Mouse (Mus musculus): Measurements from ENCODE around the gene Abhd5.
A peak's percentile ranks its signal among the peaks of the same experiment; 100 is the strongest.

DNA sequence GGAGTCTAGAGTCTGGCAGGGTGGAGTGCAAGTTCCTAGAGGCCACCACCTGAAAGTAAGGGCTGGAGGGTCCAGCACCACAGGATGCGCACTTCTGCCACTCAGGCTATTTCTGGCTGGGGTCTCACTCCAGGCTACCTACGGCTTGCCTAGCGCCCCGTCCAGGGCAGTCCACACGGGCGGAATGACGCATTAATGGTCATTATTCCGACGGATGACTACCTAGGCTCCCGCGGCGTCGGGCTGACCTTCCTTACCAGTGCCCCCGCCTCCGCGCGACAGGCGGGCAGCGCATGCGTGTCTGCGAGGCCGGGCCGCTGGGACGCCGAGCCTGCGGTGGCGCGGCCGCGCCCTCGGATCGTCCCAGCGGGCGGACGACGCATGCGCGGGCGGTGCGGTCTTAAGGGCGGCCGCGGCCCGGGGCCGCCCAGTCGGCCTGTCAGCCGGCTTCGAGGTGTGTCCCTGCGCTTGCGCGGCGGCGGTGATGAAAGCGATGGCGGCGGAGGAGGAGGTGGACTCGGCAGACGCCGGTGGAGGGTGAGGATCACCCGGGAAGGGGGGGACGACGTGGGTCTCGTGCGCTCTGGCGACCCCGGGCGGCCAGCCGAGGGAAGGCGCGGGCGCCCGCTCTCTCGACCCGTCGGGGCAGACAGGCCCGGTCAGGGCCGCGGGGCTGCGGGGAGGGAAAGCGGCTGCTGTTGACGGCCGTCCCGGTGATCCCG is at the start of gene Abhd5:
- TF ChIP-seq CTCF (IDR thresholded peaks at IDR 0.05; ENCODE audit: low read depth, low read length) (0 out of 2 replicates have a peak, but pooled peaks have one; percentile 12), POLR2AphosphoS5 (IDR thresholded peaks at IDR 0.05; ENCODE audit: insufficient replicate concordance, low read depth, low read length) (no peak), GATA2 (IDR thresholded peaks at IDR 0.05; ENCODE audit: borderline replicate concordance, low read depth, low read length) (no peak), GATA1 (IDR thresholded peaks at IDR 0.05; ENCODE audit: borderline replicate concordance, low read length) (no peak)
